Mouse (Mus musculus): Measurements from ENCODE around the gene 6430531B16Rik. TPM values are rescaled to one million over a fixed set of nuclear protein-coding genes. Genes with fewer than 3 reads are reported as not detected.
A peak's percentile ranks its signal among the peaks of the same experiment; 100 is the strongest.

6430531B16Rik gene
- polyA plus RNA-seq, 1 experiment from 2014 or later, result 5.0 TPM

- peak overlapping the region; percentile 87 for H3K4me2 ChIP-seq (replicated peaks)
- WGBS, result 4% methylated on average over 16 of the region's 16 CpGs
- no peak for ATAC-seq (ENCODE audit: insufficient number of reproducible peaks, low FRiP score, low TSS enrichment, low read depth)
- peaks cover 14% of the 10 kb centered on the region for H3K27me3 ChIP-seq
- H3K9ac ChIP-seq, result peak overlapping the region; percentile 53
- H3K4me1 ChIP-seq, result no peaks in the 10 kb centered on the region
- peak overlapping the region; percentile 71; the same call in 1 of the 2 replicates for H3K27ac ChIP-seq (replicated peaks)
- H3K36me3 ChIP-seq, result no peaks in the 10 kb centered on the region
- H3K4me3 ChIP-seq (replicated peaks), result peak overlapping the region; percentile 64
- no peaks in the 10 kb centered on the region for H3K9me3 ChIP-seq (replicated peaks)
These were observed 27.5 kb downstream of the 6430531B16Rik start for GRCm38 (mm10) chr7:139951079-139951478.

DNA sequence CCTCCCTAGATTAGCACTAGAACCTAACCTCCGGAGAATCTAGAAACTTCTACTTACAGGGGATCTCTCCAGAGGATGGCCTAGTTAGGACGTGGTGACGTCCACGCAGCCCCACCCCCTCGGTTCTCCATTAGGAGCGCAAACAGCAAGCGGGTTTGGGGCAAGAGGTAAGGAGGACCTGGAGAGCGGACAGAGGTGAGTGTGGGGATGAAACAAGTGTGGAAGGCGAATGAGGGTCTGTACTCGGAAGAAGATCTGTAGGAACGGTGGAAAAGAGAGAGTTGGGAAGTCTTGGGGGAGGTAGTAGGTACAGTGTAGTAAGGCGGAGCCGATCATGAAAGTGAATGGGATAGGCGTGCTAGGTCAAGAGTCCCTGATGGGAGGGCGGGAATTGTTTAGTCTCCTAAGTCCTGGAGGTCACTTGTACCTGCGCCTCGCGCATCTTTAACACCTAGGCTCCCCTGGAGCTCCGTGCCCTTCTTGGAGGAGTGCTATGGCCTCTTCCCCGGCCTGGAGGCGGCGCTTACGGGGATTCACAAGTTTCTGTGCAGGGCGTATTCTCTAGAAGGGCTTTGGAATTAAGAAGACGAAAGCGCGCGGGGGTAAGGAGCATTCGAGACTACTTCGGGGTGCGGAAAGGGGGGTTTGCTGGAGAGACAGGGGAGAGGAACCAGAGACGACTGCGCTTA lies 28.1 kb downstream of the 6430531B16Rik start:
- H3K27me3 ChIP-seq, result peaks cover 20% of the 10 kb centered on the region
- ATAC-seq (ENCODE audit: insufficient number of reproducible peaks, low FRiP score, low TSS enrichment, low read depth), result peak; percentile 76
- under 1% methylated on average over 33 of the region's 33 CpGs for WGBS

DNA sequence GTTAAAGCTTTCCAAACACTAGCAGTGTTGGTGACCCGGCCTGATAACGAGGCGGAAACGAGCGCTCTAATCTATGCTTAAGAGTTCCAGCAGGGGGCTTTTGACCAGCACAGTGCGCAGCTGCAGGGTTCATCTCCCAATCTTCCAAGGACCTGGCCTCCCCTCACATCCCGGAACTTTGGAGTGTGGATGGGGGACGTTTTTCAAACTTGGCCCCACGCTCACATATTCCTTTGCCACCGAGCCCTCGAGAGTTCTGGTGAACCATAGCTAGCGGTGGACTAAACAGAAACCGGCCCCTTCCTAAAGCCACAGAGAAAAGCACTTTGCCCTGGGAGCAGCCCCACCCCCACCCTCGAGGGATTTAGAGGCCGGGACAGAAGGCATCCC lies 28.7 kb downstream of the 6430531B16Rik start:
- Histone ChIP-seq H3K27me3 (peaks cover 26% of the 10 kb centered on the region), H3K4me2 (replicated peaks) (peak overlapping the region; percentile 87), H3K4me1 (no peaks in the 10 kb centered on the region), H3K36me3 (no peaks in the 10 kb centered on the region), H3K4me3 (replicated peaks) (peak overlapping the region; percentile 64), H3K9me3 (replicated peaks) (no peaks in the 10 kb centered on the region), H3K27ac (replicated peaks) (peak overlapping the region; percentile 71; the same call in 1 of the 2 replicates), H3K9ac (peak overlapping the region; percentile 53)
- under 1% methylated on average over 15 of the region's 15 CpGs for WGBS
- 0 out of 2 replicates have a peak, but pooled peaks have one; percentile 63 for ATAC-seq (ENCODE audit: insufficient number of reproducible peaks, low FRiP score, low TSS enrichment, low read depth)

More for the DNA sequence above, 28.1 kb downstream of the 6430531B16Rik start:
- peak overlapping the region; percentile 87 for H3K4me2 ChIP-seq (replicated peaks)
- peak overlapping the region; percentile 53 for H3K9ac ChIP-seq
- peak overlapping the region; percentile 64 for H3K4me3 ChIP-seq (replicated peaks)
- H3K27ac ChIP-seq (replicated peaks), result peak overlapping the region; percentile 71
- H3K9me3 ChIP-seq (replicated peaks), result no peaks in the 10 kb centered on the region
- no peaks in the 10 kb centered on the region for H3K36me3 ChIP-seq
- no peaks in the 10 kb centered on the region for H3K4me1 ChIP-seq

DNA sequence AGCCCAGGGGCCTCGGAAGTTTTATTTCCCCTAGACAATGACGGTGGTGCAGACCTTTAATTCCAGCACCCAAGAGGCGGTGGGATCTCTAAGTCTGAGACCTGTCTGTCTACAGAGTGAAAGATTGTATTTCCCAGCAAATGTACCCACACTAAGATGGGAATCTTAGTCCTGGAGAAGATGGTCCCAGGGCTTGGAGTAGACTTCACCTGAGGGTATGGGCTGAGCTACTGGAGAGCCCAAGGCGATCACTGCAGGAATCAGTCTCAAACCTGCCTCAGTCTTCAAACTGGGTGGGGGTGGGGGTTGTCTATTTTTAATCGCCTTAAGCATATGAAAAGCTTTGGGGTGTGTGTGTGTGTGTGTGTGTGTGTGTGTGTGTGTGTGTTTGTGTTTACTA lies 32.5 kb downstream of the 6430531B16Rik start:
- Histone ChIP-seq H3K9ac (no peak overlapping the region), H3K9me3 (replicated peaks) (no peaks in the 10 kb centered on the region), H3K27ac (replicated peaks) (no peak overlapping the region), H3K36me3 (no peaks in the 10 kb centered on the region), H3K27me3 (peaks cover 57% of the 10 kb centered on the region), H3K4me2 (replicated peaks) (no peak overlapping the region), H3K4me3 (replicated peaks) (no peak overlapping the region), H3K4me1 (peaks cover 13% of the 10 kb centered on the region)
- ATAC-seq (ENCODE audit: insufficient number of reproducible peaks, low FRiP score, low TSS enrichment, low read depth), result no peak
- WGBS, result 27% methylated on average over 5 of the region's 5 CpGs

DNA sequence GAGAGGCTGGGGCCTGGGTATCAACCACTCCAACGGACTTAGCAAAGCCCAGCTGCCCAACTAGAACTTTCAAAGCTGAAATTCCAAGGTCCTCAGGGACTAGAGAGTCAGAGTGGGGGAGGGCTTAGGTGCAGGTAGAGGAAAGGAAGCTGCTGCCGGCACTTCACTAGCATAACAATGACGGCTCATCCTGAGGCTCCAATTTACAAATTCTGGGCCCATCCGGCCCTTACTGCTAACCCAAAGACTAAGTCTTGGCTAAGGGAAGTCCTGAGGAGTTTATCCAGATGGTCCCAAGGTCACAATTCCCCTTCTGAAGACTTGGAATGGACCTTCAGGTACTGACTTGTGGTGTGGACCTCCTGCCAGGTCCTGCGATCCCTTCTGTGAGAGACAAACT lies 33.0 kb downstream of the 6430531B16Rik start:
- H3K9me3 ChIP-seq (replicated peaks), result no peaks in the 10 kb centered on the region
- H3K9ac ChIP-seq, result no peak overlapping the region
- no peaks in the 10 kb centered on the region for H3K36me3 ChIP-seq
- WGBS, result 20% methylated on average over 5 of the region's 5 CpGs
- no peak overlapping the region for H3K4me3 ChIP-seq (replicated peaks)
- peaks cover 60% of the 10 kb centered on the region for H3K27me3 ChIP-seq
- peaks cover 13% of the 10 kb centered on the region for H3K4me1 ChIP-seq
- H3K27ac ChIP-seq (replicated peaks), result no peak overlapping the region
- no peak for ATAC-seq (ENCODE audit: insufficient number of reproducible peaks, low FRiP score, low TSS enrichment, low read depth)
- H3K4me2 ChIP-seq (replicated peaks), result no peak overlapping the region

DNA sequence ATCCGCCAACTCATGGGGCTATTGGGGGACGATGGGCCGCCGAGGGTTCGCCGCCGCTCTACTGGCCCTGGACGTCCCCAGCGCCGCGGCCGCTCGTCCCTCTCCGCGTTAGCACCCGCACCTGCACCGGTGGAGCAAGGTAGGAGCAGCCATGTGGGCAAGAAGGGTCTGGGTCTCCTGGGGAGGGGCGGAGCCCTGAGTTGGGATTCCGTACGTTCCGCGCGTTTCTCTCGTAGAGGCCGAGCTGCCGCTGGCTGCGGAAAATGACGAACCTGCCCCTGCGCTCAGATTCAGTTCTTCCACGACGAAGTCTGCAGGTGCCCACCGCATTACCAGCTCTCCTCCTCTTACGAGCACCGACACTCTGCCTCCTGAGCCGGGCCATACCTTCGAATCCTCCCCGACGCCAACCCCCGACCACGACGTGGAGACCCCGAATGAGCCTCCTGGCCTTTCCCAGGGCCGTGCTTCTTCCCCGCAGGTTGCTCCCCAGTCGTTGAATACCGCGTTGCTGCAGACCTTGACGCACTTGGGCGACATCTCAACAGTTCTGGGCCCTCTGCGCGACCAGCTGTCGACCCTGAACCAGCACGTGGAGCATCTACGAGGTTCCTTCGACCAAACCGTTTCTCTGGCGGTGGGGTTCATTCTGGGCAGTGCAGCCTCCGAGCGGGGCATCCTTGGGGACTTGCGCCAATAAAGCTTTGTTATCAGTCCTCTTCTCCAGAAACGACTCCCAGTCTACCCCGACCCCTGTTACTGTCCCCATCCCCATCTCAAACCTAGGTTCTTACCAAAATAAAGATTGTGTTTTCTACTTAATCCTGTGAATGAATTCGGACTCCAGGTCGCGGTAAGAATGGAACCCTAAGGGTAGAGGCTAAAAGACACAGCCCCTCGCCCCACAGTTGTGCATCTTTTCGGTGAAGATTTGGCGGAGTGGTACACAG lies 34.0 kb downstream of the 6430531B16Rik start:
- ATAC-seq (ENCODE audit: insufficient number of reproducible peaks, low FRiP score, low TSS enrichment, low read depth), result no peak
- H3K9me3 ChIP-seq (replicated peaks), result no peaks in the 10 kb centered on the region
- no peak overlapping the region for H3K9ac ChIP-seq
- peak overlapping the region; percentile 36 for H3K4me3 ChIP-seq (replicated peaks)
- H3K4me1 ChIP-seq, result peaks cover 13% of the 10 kb centered on the region
- peak overlapping the region; percentile 58 for H3K4me2 ChIP-seq (replicated peaks)
- H3K36me3 ChIP-seq, result no peaks in the 10 kb centered on the region
- whole genome bisulfite sequencing, result 2% methylated on average over 68 of the region's 68 CpGs
- peaks cover 62% of the 10 kb centered on the region for H3K27me3 ChIP-seq
- H3K27ac ChIP-seq (replicated peaks), result no peak overlapping the region

DNA sequence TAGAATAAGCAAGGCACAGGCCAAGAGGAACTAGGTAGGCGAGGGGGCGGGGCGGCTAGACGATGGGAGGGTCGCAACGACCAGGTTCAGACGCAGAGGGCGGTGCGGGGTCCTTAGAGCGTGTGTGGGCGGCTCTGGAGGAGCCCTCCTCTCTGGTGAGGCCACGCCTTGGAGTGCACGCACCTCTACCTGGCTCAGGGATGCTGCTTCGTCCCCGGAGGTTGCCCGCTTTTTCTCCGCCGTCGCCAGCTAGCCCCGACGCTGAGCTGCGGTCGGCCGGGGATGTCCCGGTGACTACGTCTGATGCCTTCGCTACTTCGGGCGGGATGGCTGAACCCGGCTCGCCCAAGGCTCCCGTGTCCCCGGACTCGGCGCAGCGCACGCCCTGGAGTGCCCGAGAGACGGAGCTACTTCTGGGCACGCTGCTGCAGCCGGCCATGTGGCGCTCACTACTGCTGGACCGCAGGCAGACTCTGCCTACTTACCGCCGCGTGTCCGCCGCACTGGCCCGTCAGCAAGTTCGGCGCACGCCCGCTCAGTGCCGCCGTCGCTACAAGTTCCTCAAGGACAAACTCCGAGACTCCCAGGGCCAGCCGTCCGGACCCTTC lies 34.8 kb downstream of the 6430531B16Rik start, which contains the start of gene Utf1:
Utf1 (plus strand) TSS at position 116 of the 608 bp plus-strand sequence.
- Histone ChIP-seq H3K36me3 (no peaks in the 10 kb centered on the region), H3K4me2 (replicated peaks) (peak within 1 kb of the TSS; percentile 58), H3K9me3 (replicated peaks) (no peaks in the 10 kb centered on the region), H3K27ac (replicated peaks) (no peak within 1 kb of the TSS), H3K9ac (no peak within 1 kb of the TSS), H3K27me3 (peaks cover 62% of the 10 kb centered on the region), H3K4me1 (peaks cover 13% of the 10 kb centered on the region), H3K4me3 (replicated peaks) (peak within 1 kb of the TSS; percentile 36)
- peak; percentile 36; the same call in 1 of the 2 replicates for ATAC-seq (ENCODE audit: insufficient number of reproducible peaks, low FRiP score, low TSS enrichment, low read depth)
- WGBS, result under 1% methylated on average over 59 of the region's 59 CpGs

GRCm38 (mm10) chr7:139940476-139941209 lies 37.9 kb downstream of the 6430531B16Rik start:
- no peak overlapping the region for H3K9ac ChIP-seq
- peak; percentile 39; the same call in 1 of the 2 replicates for ATAC-seq (ENCODE audit: insufficient number of reproducible peaks, low FRiP score, low TSS enrichment, low read depth)
- no peaks in the 10 kb centered on the region for H3K36me3 ChIP-seq
- no peaks in the 10 kb centered on the region for H3K9me3 ChIP-seq (replicated peaks)
- H3K4me1 ChIP-seq, result peaks cover 13% of the 10 kb centered on the region
- no peak overlapping the region for H3K4me3 ChIP-seq (replicated peaks)
- H3K4me2 ChIP-seq (replicated peaks), result no peak overlapping the region
- no peak overlapping the region for H3K27ac ChIP-seq (replicated peaks)
- H3K27me3 ChIP-seq, result peaks cover 43% of the 10 kb centered on the region
- WGBS, result 57% methylated on average over 16 of the region's 16 CpGs

GRCm38 (mm10) chr7:139937810-139938209 lies 40.7 kb downstream of the 6430531B16Rik start:
- Histone ChIP-seq H3K4me2 (replicated peaks) (no peak overlapping the region), H3K4me3 (replicated peaks) (no peak overlapping the region), H3K36me3 (no peaks in the 10 kb centered on the region), H3K9me3 (replicated peaks) (no peaks in the 10 kb centered on the region), H3K4me1 (no peaks in the 10 kb centered on the region), H3K27ac (replicated peaks) (no peak overlapping the region), H3K27me3 (peaks cover 15% of the 10 kb centered on the region), H3K9ac (no peak overlapping the region)
- no peak for ATAC-seq (ENCODE audit: insufficient number of reproducible peaks, low FRiP score, low TSS enrichment, low read depth)
- 63% methylated on average over 5 of the region's 5 CpGs for WGBS

- Histone ChIP-seq H3K9me3 (replicated peaks) (no peaks in the 10 kb centered on the region), H3K4me1 (no peaks in the 10 kb centered on the region), H3K27me3 (peaks cover 8% of the 10 kb centered on the region), H3K9ac (no peak overlapping the region), H3K4me2 (replicated peaks) (no peak overlapping the region), H3K36me3 (no peaks in the 10 kb centered on the region), H3K27ac (replicated peaks) (no peak overlapping the region), H3K4me3 (replicated peaks) (no peak overlapping the region)
- no peak for ATAC-seq (ENCODE audit: insufficient number of reproducible peaks, low FRiP score, low TSS enrichment, low read depth)
- 48% methylated on average over 3 of the region's 3 CpGs for WGBS
These were observed 41.4 kb downstream of the 6430531B16Rik start for GRCm38 (mm10) chr7:139937138-139937537.
